Mouse (Mus musculus): ENCODE data around the gene Olfr288.

Gene Olfr288

GRCm38 (mm10) chr15:98195442-98195841 is at the start of gene Olfr288:
Olfr288 (minus strand) TSS chr15:98195542.
- no peak for DNase-seq

DNA sequence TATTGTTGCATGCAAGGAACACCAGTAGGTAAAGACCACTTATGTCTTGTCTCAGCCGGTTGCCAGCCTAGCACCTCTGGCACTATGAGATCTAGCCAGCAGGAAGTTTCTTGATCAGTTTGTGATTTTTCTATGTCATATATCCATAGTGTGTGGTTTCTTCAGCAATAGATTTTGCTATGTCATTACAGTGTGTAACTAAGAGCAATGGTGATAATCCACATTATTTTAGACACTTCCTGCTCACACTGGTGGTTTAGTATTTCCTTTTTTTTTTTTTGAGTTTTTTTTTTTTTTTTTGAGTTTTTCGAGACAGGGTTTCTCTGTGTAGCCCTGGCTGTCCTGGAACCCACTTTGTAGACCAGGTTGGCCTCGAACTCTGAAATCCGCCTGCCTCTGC is 40.1 kb upstream of the Olfr288 start:
- no peak for DNase-seq

GRCm38 (mm10) chr15:98234350-98234749 is 39.0 kb upstream of the Olfr288 start, which contains the start of gene Olfr286:
Olfr286 (minus strand) TSS chr15:98234450.
- no peak for DNase-seq

- no peak for DNase-seq
Measured at GRCm38 (mm10) chr15:98226096-98226495, 30.8 kb upstream of the Olfr288 start.

- peak in 1 of 2 experiments; percentile 13 for DNase-seq
Measured at GRCm38 (mm10) chr15:98225610-98226009, 30.3 kb upstream of the Olfr288 start.

GRCm38 (mm10) chr15:98222377-98222776 is 27.0 kb upstream of the Olfr288 start:
- no peak for DNase-seq

- DNase-seq = peak in 1 of 2 experiments; percentile 20
Measured at GRCm38 (mm10) chr15:98220877-98221276, 25.5 kb upstream of the Olfr288 start, which contains the start of the genes Gm44579 and Olfr287. Gm44579 (minus strand) TSS chr15:98220977. Olfr287 (minus strand) TSS chr15:98221056.

- no peak for DNase-seq
Measured at GRCm38 (mm10) chr15:98214130-98214529, 18.8 kb upstream of the Olfr288 start.

DNA sequence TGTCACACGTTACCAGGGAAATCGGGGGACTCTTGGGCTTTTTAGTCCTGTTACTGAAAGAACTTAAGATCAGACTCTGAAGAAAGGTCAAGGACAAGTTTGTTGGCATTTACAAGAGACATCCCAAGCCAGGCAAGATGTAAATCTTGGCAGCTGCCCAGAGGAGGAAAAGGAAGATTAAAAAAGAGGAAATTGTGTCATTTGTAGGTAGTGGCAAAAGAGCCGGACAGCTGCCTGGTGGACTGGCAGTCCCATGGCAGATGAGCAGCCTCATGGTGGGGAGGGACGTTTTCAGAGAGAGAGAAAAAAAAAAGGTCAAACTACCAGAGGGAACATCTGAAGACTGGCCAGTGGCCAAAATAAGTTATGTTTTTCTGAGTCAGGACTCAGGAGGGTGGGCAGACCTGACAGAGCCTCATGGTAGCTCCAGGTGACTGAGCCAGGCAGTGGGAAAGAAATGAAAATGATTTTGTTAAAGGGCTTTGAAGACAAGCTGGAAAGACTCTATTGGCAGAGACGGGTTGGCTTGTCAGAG is 18.1 kb upstream of the Olfr288 start:
- no peak for DNase-seq

GRCm38 (mm10) chr15:98209676-98210075 is 14.3 kb upstream of the Olfr288 start:
- no peak for DNase-seq

- DNase-seq = no peak
Measured at GRCm38 (mm10) chr15:98184456-98184855, 10.9 kb downstream of the Olfr288 start.

- DNase-seq = peak; percentile 17 to 25
Measured at GRCm38 (mm10) chr15:98181856-98182570, 13.3 kb downstream of the Olfr288 start.

- DNase-seq = peak; percentile 97
Measured at GRCm38 (mm10) chr15:98181132-98181711, 14.1 kb downstream of the Olfr288 start.

GRCm38 (mm10) chr15:98180567-98181131 is 14.7 kb downstream of the Olfr288 start:
- peak; percentile 17 to 39 for DNase-seq

GRCm38 (mm10) chr15:98177320-98177719 is 18.0 kb downstream of the Olfr288 start:
- no peak for DNase-seq

DNA sequence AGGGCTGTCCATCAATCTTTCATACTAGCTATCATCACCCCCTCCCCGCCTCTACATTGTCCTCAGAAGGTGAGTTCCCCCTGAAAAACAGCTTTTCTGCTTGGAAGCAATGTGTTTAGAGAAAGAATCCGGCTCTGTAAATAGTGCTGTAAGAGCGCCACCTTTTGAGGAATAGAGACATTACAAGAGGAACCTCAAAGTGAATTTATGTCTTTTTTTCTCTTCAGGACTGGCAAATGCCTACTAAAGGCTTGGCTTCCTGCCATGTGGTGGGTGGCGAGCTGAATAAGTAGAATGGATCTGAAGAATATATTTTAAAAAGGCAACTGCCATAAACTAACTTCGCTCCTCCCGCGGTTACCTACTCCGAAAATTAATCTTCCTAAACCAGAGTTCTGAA is 21.5 kb downstream of the Olfr288 start:
- DNase-seq = peak; percentile 69 to 81

DNA sequence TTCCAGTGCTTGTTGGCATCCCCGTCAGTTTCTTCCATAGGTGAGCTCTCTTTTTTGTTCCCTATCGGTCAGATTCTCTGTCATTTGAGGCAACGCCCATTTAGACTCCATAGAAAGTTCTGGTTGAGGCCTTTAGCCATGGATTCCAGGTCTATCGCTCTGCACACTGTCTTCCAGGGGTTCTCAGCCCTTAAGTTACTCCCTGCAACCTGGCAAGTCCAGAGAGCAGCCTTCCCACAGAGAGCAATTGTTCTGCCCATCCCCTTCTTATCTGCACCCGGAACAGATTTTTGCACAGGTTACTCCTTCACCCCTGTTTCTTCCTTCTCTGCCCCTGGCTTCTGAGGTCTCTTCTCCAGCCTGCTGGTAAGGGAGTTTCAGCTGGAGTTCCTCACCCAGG is 23.2 kb downstream of the Olfr288 start:
- no peak for DNase-seq

DNA sequence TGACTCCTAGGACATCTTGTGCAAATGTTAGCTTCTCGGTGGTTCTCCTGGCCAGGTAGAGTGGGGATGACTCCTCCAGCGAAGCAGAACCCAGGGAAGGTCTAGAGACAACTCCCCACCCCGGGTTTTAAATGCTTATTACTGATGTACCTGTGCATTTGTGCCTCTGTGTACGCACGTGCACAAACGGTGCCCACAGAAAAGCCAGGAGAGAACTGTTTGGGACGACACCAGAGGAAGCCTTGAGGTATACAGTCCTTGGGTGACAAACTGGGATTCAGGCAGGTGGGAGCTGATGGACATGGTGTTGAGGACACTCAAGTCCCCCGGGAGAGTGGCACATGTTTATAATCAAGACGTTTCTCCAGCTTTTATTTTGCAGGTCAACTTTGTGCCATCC is 24.4 kb downstream of the Olfr288 start:
- DNase-seq = no peak

- DNase-seq = peak in 1 of 2 experiments; percentile 18
Measured at GRCm38 (mm10) chr15:98170365-98170764, 25.0 kb downstream of the Olfr288 start.

GRCm38 (mm10) chr15:98168622-98169004 is 26.7 kb downstream of the Olfr288 start:
- DNase-seq = peak in 1 of 2 experiments; percentile 25

- DNase-seq = peak; percentile 94 to 95
Measured at GRCm38 (mm10) chr15:98167645-98168621, 27.4 kb downstream of the Olfr288 start.

DNA sequence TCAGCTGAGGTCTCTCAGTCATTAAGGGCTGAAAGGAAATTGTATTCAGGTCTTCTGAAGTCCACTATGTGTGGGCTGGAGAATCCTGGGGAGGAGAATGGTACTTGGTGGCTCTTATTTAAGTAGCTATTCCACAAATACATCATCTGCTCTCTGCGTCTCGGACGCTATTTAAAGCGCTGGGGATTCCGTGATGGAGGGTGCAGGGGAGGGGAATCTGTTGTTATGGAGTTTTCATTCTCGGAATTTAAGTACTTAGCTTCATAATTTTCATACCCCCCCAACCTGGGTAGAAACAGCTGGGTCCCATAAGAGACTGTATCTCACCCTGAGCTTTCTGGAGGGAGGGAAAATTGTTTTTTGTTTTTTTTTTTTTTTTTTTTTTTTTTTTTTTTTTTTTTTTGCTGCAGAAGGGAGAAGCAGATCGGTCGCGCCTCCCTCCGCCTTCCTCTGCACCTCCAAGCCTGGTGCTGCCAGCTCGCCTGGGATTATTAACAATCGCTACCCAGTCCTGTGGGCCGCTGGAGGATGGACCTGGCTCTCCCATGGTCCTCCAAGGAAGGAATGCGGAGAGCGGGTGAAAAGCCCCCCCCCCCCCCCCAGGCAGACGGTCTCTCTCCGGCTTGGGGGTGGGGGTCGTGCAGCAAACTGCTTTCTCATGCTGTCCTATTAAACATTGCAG is 28.2 kb downstream of the Olfr288 start, which contains the start of gene Ccdc184:
Ccdc184 (plus strand) TSS at position 196 of the 682 bp plus-strand sequence.
- peak in 1 of 2 experiments; percentile 36 for DNase-seq
